Mouse (Mus musculus): ENCODE measurements around the gene Chmp2a. TPM values are rescaled to one million over a fixed set of nuclear protein-coding genes. Genes with fewer than 3 reads are reported as not detected.

Chmp2a gene
- polyA plus RNA-seq, 1 experiment from 2014 or later, result 119 TPM

DNA sequence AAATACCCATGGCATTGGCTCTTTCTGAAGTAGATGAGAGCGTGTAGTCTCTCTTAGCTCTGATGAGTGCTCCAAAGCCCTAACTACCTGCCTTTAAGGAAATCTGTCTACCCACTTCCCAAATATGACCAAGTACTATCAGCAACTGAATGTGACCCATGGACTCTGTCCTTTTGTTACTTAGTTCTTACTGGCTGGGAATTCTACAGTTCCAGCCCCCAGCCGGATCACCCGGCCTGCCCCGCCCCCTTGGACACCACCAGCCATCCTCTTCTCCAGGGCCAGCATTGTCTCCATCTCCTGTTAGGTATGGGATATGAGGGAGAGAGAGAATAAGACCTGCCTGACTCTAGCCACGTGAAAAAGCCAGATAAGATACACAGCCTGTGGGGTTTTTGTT is 36.6 kb downstream of the Chmp2a start, which contains the start of gene Slc27a5:
Gene Slc27a5 (minus strand): TSS at position 140 of the 400 bp plus-strand sequence.
- no peak within 1 kb of the TSS for H3K4me3 ChIP-seq (ENCODE audit: low read depth, low read length)

DNA sequence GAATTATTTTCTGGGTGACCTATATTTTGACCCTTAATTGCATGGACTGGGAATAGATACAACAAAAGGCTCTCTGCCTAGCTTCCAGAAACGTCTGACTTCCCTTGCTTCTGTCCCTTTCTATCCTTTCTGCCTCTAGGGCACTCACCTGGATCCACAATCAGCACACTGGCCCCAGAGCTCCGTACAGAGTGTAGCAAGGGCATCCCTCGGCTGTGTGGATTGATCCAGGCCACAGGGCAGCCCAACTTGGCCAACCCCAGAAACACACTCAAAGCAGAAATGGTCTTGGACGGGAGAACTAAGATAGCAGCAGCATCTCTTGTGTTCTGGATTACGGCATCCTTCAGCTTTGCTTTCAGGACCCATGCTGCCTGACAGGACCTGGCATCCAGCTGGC is 37.4 kb downstream of the Chmp2a start:
- Histone ChIP-seq H3K4me3 (ENCODE audit: low read depth, low read length) (no peak overlapping the region), H3K27me3 (ENCODE audit: control insufficient read depth, insufficient read depth, low read depth, low read length) (no peaks in the 10 kb centered on the region), H3K36me3 (ENCODE audit: control insufficient read depth, insufficient read depth) (no peaks in the 10 kb centered on the region), H3K27ac (ENCODE audit: low read length) (peak overlapping the region; percentile 58; the same call in 1 of the 2 replicates), H3K4me1 (ENCODE audit: control insufficient read depth, low read depth, low read length) (peaks cover 4% of the 10 kb centered on the region; the same call in 1 of the 2 replicates), H3K9me3 (replicated peaks; ENCODE audit: control insufficient read depth, low read length) (no peaks in the 10 kb centered on the region), H3K9ac (ENCODE audit: low read depth, low read length) (peak overlapping the region; percentile 6; the same call in 1 of the 2 replicates), H3K4me2 (ENCODE audit: low read depth, low read length) (peak overlapping the region; percentile 19)
- 49% methylated on average over 5 of the region's 5 CpGs for WGBS (ENCODE audit: insufficient replicate concordance)
- ATAC-seq (ENCODE audit: low read depth), result no peak

More for the DNA sequence above, 36.6 kb downstream of the Chmp2a start, which contains the start of gene Slc27a5:
- peaks cover 4% of the 10 kb centered on the region; the same call in 1 of the 2 replicates for H3K4me1 ChIP-seq (ENCODE audit: control insufficient read depth, low read depth, low read length)
- peak within 1 kb of the TSS; percentile 58 for H3K27ac ChIP-seq (ENCODE audit: low read length)
- no peaks in the 10 kb centered on the region for H3K36me3 ChIP-seq (ENCODE audit: control insufficient read depth, insufficient read depth)
- 48% methylated on average over 5 of the region's 5 CpGs for WGBS (ENCODE audit: insufficient replicate concordance)
- H3K9ac ChIP-seq (ENCODE audit: low read depth, low read length), result peak within 1 kb of the TSS; percentile 6; the same call in 1 of the 2 replicates
- H3K9me3 ChIP-seq (replicated peaks; ENCODE audit: control insufficient read depth, low read length), result no peaks in the 10 kb centered on the region
- peak; percentile 74 for ATAC-seq (ENCODE audit: low read depth)
- H3K27me3 ChIP-seq (ENCODE audit: control insufficient read depth, insufficient read depth, low read depth, low read length), result no peaks in the 10 kb centered on the region
- peak within 1 kb of the TSS; percentile 19 for H3K4me2 ChIP-seq (ENCODE audit: low read depth, low read length)

DNA sequence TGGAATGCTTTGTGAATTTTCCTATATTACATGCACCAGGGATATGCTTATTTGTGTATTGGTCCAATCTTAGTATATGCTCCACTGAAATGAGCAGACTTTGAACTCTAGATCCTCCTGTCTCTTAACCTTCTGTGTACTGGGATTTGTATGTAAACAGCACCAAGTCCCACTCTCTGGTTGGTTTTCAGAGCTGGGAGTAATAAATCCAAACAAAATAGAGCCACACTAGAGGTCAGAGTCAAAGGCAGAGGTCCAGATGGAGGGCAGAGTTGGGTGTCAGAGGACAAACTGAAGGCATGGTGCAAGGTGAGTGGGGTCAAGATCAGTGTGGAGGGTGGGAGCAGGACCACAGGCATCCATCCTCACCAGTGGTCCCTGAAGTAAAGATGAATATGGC is 38.7 kb downstream of the Chmp2a start:
- no peak overlapping the region for H3K4me2 ChIP-seq (ENCODE audit: low read depth, low read length)
- no peak overlapping the region for H3K9ac ChIP-seq (ENCODE audit: low read depth, low read length)
- no peak overlapping the region for H3K4me3 ChIP-seq (ENCODE audit: low read depth, low read length)
- H3K27me3 ChIP-seq (ENCODE audit: control insufficient read depth, insufficient read depth, low read depth, low read length), result no peaks in the 10 kb centered on the region
- H3K36me3 ChIP-seq (ENCODE audit: control insufficient read depth, insufficient read depth), result no peaks in the 10 kb centered on the region
- ATAC-seq (ENCODE audit: low read depth), result peak; percentile 33
- 0 out of 2 replicates have a peak overlapping the region, but pooled peaks have one; percentile 4 for H3K27ac ChIP-seq (ENCODE audit: low read length)
- H3K9me3 ChIP-seq (replicated peaks; ENCODE audit: control insufficient read depth, low read length), result no peaks in the 10 kb centered on the region
- peaks cover 4% of the 10 kb centered on the region; the same call in 1 of the 2 replicates for H3K4me1 ChIP-seq (ENCODE audit: control insufficient read depth, low read depth, low read length)

DNA sequence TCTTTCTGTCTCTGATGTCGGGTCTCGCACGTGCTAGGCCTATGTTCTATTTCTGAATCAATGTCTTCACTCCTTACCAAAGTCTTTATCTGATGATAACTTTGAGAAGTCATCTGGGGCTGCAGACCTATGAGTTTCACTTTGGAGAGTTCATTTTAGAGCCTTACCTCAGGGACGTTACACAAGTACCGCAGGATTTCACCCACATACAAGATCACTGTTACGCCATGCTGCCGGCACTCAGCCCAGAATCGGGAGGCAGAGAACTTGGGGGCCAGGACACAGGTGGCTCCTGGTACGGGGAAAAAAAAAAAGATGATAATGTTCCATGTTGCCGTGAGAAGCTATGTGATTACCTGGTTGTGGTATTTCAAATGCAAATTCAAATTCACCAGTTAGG is 41.5 kb downstream of the Chmp2a start:
- Histone ChIP-seq H3K4me2 (ENCODE audit: low read depth, low read length) (no peak overlapping the region), H3K4me3 (ENCODE audit: low read depth, low read length) (no peak overlapping the region), H3K36me3 (ENCODE audit: control insufficient read depth, insufficient read depth) (no peaks in the 10 kb centered on the region), H3K9me3 (replicated peaks; ENCODE audit: control insufficient read depth, low read length) (no peaks in the 10 kb centered on the region), H3K27me3 (ENCODE audit: control insufficient read depth, insufficient read depth, low read depth, low read length) (no peaks in the 10 kb centered on the region), H3K9ac (ENCODE audit: low read depth, low read length) (no peak overlapping the region), H3K27ac (ENCODE audit: low read length) (no peak overlapping the region), H3K4me1 (ENCODE audit: control insufficient read depth, low read depth, low read length) (peaks cover 7% of the 10 kb centered on the region)
- ATAC-seq (ENCODE audit: low read depth), result no peak
- WGBS (ENCODE audit: insufficient replicate concordance), result 73% methylated on average over 10 of the region's 10 CpGs

DNA sequence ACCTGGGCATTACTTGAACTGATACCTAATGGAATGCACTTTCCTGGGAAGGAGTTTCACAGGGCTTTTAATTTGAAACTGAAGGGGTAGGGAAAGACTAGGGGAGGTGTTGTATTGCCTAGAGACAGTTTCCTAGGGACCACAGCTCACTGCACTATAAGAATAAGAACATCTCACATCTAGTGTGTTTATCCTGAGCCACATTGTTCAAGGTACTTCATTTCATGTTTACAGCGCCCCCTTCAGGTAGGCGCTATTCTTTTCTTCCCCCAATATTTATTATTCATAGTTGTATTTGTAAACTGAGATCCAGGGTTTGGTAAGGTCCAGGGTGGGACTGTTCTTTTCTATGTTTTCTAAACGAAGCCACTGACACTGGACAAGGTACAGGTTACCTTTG is 42.4 kb downstream of the Chmp2a start:
- Histone ChIP-seq H3K9me3 (replicated peaks; ENCODE audit: control insufficient read depth, low read length) (no peaks in the 10 kb centered on the region), H3K27me3 (ENCODE audit: control insufficient read depth, insufficient read depth, low read depth, low read length) (no peaks in the 10 kb centered on the region), H3K4me2 (ENCODE audit: low read depth, low read length) (no peak overlapping the region), H3K9ac (ENCODE audit: low read depth, low read length) (no peak overlapping the region), H3K36me3 (ENCODE audit: control insufficient read depth, insufficient read depth) (no peaks in the 10 kb centered on the region), H3K27ac (ENCODE audit: low read length) (no peak overlapping the region), H3K4me1 (ENCODE audit: control insufficient read depth, low read depth, low read length) (peaks cover 16% of the 10 kb centered on the region), H3K4me3 (ENCODE audit: low read depth, low read length) (no peak overlapping the region)
- under 1% methylated on average over 3 of the region's 3 CpGs for WGBS (ENCODE audit: insufficient replicate concordance)
- no peak for ATAC-seq (ENCODE audit: low read depth)

- Histone ChIP-seq H3K36me3 (ENCODE audit: control insufficient read depth, insufficient read depth) (no peaks in the 10 kb centered on the region), H3K9ac (ENCODE audit: low read depth, low read length) (no peak overlapping the region; the same call in 1 of the 2 replicates), H3K4me2 (ENCODE audit: low read depth, low read length) (peak overlapping the region; percentile 24; the same call in 1 of the 2 replicates), H3K9me3 (replicated peaks; ENCODE audit: control insufficient read depth, low read length) (no peaks in the 10 kb centered on the region), H3K4me1 (ENCODE audit: control insufficient read depth, low read depth, low read length) (peaks cover 14% of the 10 kb centered on the region), H3K27me3 (ENCODE audit: control insufficient read depth, insufficient read depth, low read depth, low read length) (no peaks in the 10 kb centered on the region), H3K27ac (ENCODE audit: low read length) (peak overlapping the region; percentile 49; the same call in 1 of the 2 replicates), H3K4me3 (ENCODE audit: low read depth, low read length) (no peak overlapping the region)
- 39% methylated on average over 8 of the region's 8 CpGs for WGBS (ENCODE audit: insufficient replicate concordance)
- ATAC-seq (ENCODE audit: low read depth), result peak; percentile 81
Measured at GRCm38 (mm10) chr7:12987409-12988189, 47.0 kb downstream of the Chmp2a start.

DNA sequence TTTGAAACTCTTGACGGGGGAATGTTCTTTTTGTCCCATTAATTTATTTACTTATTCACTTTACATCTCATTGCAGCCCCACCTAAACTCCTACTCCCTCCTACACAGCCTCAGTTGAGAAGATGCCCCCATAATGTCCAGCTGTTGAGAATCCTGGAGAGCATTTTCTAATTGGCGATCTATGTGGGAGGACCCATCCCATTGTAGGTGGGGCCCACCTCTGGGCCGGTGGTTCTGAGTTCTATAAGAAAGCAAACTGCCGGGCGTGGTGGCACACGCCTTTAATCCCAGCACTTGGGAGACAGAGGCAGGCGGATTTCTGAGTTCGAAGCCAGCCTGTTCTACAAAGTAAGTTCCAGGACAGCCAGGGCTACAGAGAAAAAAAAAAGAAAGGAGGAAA is 47.7 kb downstream of the Chmp2a start:
- WGBS (ENCODE audit: insufficient replicate concordance), result 71% methylated on average over 8 of the region's 8 CpGs
- H3K9me3 ChIP-seq (replicated peaks; ENCODE audit: control insufficient read depth, low read length), result no peaks in the 10 kb centered on the region
- H3K4me2 ChIP-seq (ENCODE audit: low read depth, low read length), result no peak overlapping the region
- no peaks in the 10 kb centered on the region for H3K27me3 ChIP-seq (ENCODE audit: control insufficient read depth, insufficient read depth, low read depth, low read length)
- no peak overlapping the region for H3K4me3 ChIP-seq (ENCODE audit: low read depth, low read length)
- peaks cover 14% of the 10 kb centered on the region for H3K4me1 ChIP-seq (ENCODE audit: control insufficient read depth, low read depth, low read length)
- no peak for ATAC-seq (ENCODE audit: low read depth)
- no peaks in the 10 kb centered on the region for H3K36me3 ChIP-seq (ENCODE audit: control insufficient read depth, insufficient read depth)
- peak overlapping the region; percentile 49; the same call in 1 of the 2 replicates for H3K27ac ChIP-seq (ENCODE audit: low read length)
- H3K9ac ChIP-seq (ENCODE audit: low read depth, low read length), result no peak overlapping the region

- Histone ChIP-seq H3K9ac (ENCODE audit: low read depth, low read length) (no peak overlapping the region), H3K9me3 (replicated peaks; ENCODE audit: control insufficient read depth, low read length) (no peaks in the 10 kb centered on the region), H3K4me3 (ENCODE audit: low read depth, low read length) (no peak overlapping the region), H3K4me2 (ENCODE audit: low read depth, low read length) (no peak overlapping the region), H3K27me3 (ENCODE audit: control insufficient read depth, insufficient read depth, low read depth, low read length) (no peaks in the 10 kb centered on the region), H3K27ac (ENCODE audit: low read length) (no peak overlapping the region), H3K4me1 (ENCODE audit: control insufficient read depth, low read depth, low read length) (peaks cover 14% of the 10 kb centered on the region), H3K36me3 (ENCODE audit: control insufficient read depth, insufficient read depth) (no peaks in the 10 kb centered on the region)
- WGBS (ENCODE audit: insufficient replicate concordance), result 29% methylated on average over 1 of the region's 1 CpGs
- ATAC-seq (ENCODE audit: low read depth), result peak; percentile 62
Measured at GRCm38 (mm10) chr7:12985724-12986123, 48.9 kb downstream of the Chmp2a start.
